Mouse (Mus musculus) ovary, adult 2 months (tissue): ENCODE measurements around the gene Zfp772. TPM values are rescaled to one million over a fixed set of nuclear protein-coding genes. Genes with fewer than 3 reads are reported as not detected.

Experiments used
- polyA plus RNA-seq: library from polyadenylated mRNA; depleted of rRNA; stranded (reverse); fragments of >200 nt; gene quantifications from 2 replicates; pipeline ENCODE4 v1.2.3, GENCODE M21; 2012; rRNA removed

The Zfp772 gene
- polyA plus RNA-seq: 1.1 and 1.9 TPM in 2 replicates

GRCm38 (mm10) chr7:7209313-7210151 is at the start of gene Zfp772:
Gene Zfp772, minus strand, starts transcription at chr7:7209998.

GRCm38 (mm10) chr7:7247228-7247627 is 37.4 kb upstream of the Zfp772 start, which contains the start of gene Vmn2r29:
Gene Vmn2r29, minus strand, starts transcription at chr7:7247328.

GRCm38 (mm10) chr7:7171227-7172147 is 38.3 kb downstream of the Zfp772 start, which contains the start of gene Zfp418:
Gene Zfp418, plus strand, starts transcription at chr7:7171330.

Other genes with a start within 250 kb of the Zfp772 start
- gene Aurkc, start 214.7 kb downstream of the Zfp772 start, polyA plus RNA-seq: 2.1 and 2.2 TPM in 2 replicates
- 6.0 and 8.3 TPM in 2 replicates for gene Zfp954, start 88.5 kb downstream of the Zfp772 start, polyA plus RNA-seq
- gene Zfp773, start 73.2 kb downstream of the Zfp772 start, polyA plus RNA-seq: 0.05 and 0.16 TPM in 2 replicates
- 0.47 and 0.49 TPM in 2 replicates for gene Zfp418, start 38.7 kb downstream of the Zfp772 start, polyA plus RNA-seq
- gene Vmn2r29, start 37.3 kb upstream of the Zfp772 start, polyA plus RNA-seq: 0.18 and 0.27 TPM in 2 replicates
- gene Gm45844, start 68.3 kb upstream of the Zfp772 start, polyA plus RNA-seq: 0.60 and 0.87 TPM in 2 replicates
- 32.5 and 43.1 TPM in 2 replicates for gene Clcn4, start 90.9 kb upstream of the Zfp772 start, polyA plus RNA-seq
- not detected in 2 replicates for gene Vmn2r30, start 127.6 kb upstream of the Zfp772 start, polyA plus RNA-seq
- not detected in 2 replicates for gene Gm45783, start 164.6 kb upstream of the Zfp772 start, polyA plus RNA-seq
- not detected in 2 replicates for gene Vmn2r31, start 189.7 kb upstream of the Zfp772 start, polyA plus RNA-seq